Mouse (Mus musculus): ENCODE measurements around the gene Emc9. TPM values are rescaled to one million over a fixed set of nuclear protein-coding genes. Genes with fewer than 3 reads are reported as not detected.

The Emc9 gene
- polyA plus RNA-seq, 1 experiment from 2014 or later, result 21.2 TPM

DNA sequence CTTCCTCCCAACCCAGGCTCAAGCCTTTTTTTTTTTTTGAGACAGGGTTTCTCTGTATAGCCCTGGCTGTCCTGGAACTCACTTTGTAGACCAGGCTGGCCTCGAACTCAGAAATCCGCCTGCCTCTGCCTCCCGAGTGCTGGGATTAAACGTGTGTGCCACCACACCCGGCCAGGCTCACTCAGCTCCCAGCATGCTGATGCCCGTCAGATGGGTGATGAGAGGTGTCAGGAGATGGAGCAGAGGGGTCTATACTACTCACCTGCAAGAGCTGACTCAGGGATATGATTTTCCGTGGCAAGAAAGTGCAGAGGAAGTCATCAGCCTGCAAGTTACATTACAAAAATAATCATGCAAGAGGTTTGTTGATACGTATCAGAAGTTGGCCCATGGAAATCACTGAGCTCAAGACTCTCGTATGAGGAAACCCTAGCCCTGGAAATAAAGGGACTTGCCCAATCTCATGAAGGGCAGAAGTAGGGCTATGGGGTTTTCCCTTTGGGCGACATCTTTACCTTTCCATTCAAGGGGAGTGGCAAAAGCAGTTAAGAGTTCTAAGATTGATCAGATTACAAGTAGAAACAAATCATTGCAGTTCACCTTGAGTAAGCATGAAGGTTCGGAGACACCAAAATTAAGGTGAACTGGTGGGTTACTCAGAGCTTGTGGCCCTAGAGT lies 4.8 kb upstream of the Emc9 start:
- peak overlapping the region; percentile 61; the same call in 1 of the 2 replicates for H3K9ac ChIP-seq
- no peaks in the 10 kb centered on the region for H3K9me3 ChIP-seq (replicated peaks)
- H3K4me1 ChIP-seq (replicated peaks), result peaks cover 33% of the 10 kb centered on the region
- peak overlapping the region; percentile 92 for H3K4me2 ChIP-seq
- H3K27ac ChIP-seq, result peak overlapping the region; percentile 96
- WGBS, result 77% methylated on average over 11 of the region's 11 CpGs
- H3K36me3 ChIP-seq, result peaks cover 14% of the 10 kb centered on the region; the same call in 1 of the 2 replicates
- no peak for ATAC-seq (replicated peaks; ENCODE audit: insufficient number of reproducible peaks, insufficient read depth, low FRiP score, low read depth)
- H3K27me3 ChIP-seq, result no peaks in the 10 kb centered on the region
- H3K4me3 ChIP-seq, result peak overlapping the region; percentile 85

DNA sequence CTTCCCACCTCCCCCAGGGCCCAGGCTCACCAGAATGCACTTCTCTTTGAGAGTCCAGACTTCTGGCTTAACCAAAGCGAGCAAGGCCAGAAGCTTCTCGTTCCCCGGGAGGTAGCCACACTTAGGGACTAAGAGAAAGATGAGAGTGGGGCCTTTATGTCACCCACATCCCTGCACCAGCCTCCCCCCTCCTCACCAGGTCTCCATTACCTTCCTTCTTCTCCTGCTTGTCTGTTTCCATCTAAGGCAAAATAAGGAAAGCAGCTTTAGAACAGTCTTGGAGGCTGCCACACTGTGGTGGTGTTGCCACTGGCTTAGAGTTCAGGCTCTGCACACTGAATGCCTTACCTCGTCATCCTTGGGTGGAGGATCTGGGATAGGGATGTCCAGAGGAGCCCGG lies 4.2 kb upstream of the Emc9 start:
- 86% methylated on average over 5 of the region's 5 CpGs for WGBS

DNA sequence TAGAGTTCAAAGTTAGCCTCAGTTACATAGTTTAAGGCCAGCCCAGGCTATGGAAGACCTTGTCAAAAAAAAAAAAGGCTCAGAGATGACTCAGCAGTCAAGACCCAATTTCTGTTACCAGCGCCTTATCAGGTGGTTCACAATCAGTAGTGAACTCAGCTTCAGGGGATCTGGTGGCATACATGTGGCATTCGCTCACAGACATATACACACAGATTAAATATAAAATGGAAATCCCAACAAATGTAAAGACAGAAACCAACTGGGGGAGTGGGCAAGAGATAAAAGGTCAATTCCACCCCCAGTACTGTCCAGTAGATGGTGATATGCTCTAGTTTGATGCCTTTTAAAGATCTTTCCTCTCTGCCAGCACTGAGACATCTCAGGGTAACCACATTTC lies 1.0 kb upstream of the Emc9 start:
- no peak overlapping the region for H3K27ac ChIP-seq
- H3K4me2 ChIP-seq, result no peak overlapping the region
- ATAC-seq (replicated peaks; ENCODE audit: insufficient number of reproducible peaks, insufficient read depth, low FRiP score, low read depth), result no peak
- 89% methylated on average over 2 of the region's 2 CpGs for WGBS
- peaks cover 14% of the 10 kb centered on the region; the same call in 1 of the 2 replicates for H3K36me3 ChIP-seq
- H3K27me3 ChIP-seq, result no peaks in the 10 kb centered on the region
- no peak overlapping the region for H3K4me3 ChIP-seq
- peaks cover 23% of the 10 kb centered on the region for H3K4me1 ChIP-seq (replicated peaks)
- no peak overlapping the region for H3K9ac ChIP-seq
- no peaks in the 10 kb centered on the region for H3K9me3 ChIP-seq (replicated peaks)

More for the DNA sequence above, 4.2 kb upstream of the Emc9 start:
- Histone ChIP-seq H3K27ac (no peak overlapping the region), H3K9me3 (replicated peaks) (no peaks in the 10 kb centered on the region), H3K4me2 (no peak overlapping the region), H3K4me1 (replicated peaks) (peaks cover 38% of the 10 kb centered on the region), H3K9ac (no peak overlapping the region), H3K36me3 (peaks cover 8% of the 10 kb centered on the region; the same call in 1 of the 2 replicates), H3K27me3 (no peaks in the 10 kb centered on the region), H3K4me3 (0 out of 2 replicates have a peak overlapping the region, but pooled peaks have one; percentile 85)
- ATAC-seq (replicated peaks; ENCODE audit: insufficient number of reproducible peaks, insufficient read depth, low FRiP score, low read depth), result no peak

DNA sequence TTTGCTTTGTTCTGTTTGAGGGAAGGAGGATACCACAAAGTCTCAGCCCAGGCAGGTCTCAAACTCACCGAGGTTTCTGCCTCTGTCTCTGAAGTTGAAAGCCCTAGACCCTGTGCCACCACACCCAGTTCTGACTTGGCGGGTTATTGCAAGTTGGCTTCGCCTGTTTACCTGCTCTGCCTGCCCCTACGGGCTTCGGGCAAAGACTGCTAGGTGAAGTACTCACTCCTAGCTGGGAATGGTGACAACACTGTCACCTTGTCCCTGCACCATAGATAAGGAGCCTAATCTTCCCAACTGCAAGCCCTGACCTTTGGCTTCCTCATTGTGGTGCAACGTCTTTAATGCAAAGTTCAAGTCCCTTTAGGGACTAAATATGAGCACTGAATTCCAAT lies 461 bp upstream of the Emc9 start:
- H3K9me3 ChIP-seq (replicated peaks), result no peaks in the 10 kb centered on the region
- no peak overlapping the region for H3K9ac ChIP-seq
- ATAC-seq (replicated peaks; ENCODE audit: insufficient number of reproducible peaks, insufficient read depth, low FRiP score, low read depth), result no peak

DNA sequence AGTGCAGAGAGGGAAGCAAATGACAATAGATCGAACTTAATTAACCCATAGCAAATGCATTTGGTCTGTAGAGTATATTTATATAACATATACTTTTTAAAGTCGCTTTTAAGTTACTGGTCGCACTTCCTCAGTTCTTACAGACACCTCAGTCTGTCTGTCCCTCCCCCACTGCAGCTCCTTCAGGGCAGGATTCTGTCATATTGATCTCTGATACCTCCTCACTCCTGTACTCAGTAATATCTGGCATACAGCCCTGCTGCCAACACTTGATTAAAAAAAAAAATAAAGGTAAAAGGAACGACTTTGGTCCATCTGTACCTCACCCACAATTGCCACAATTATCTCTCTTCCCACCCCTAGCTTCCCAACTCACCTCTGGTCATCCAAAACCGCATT lies 800 bp downstream of the Emc9 start:
- Histone ChIP-seq H3K36me3 (peaks cover 26% of the 10 kb centered on the region), H3K9ac (peak overlapping the region; percentile 80), H3K27ac (peak overlapping the region; percentile 83), H3K4me3 (peak overlapping the region; percentile 69), H3K9me3 (replicated peaks) (no peaks in the 10 kb centered on the region), H3K4me2 (peak overlapping the region; percentile 89), H3K27me3 (no peaks in the 10 kb centered on the region), H3K4me1 (replicated peaks) (peaks cover 15% of the 10 kb centered on the region)
- WGBS, result 46% methylated on average over 5 of the region's 5 CpGs
- no peak for ATAC-seq (replicated peaks; ENCODE audit: insufficient number of reproducible peaks, insufficient read depth, low FRiP score, low read depth)

More for the DNA sequence above, 461 bp upstream of the Emc9 start:
- H3K36me3 ChIP-seq, result peaks cover 18% of the 10 kb centered on the region; the same call in 1 of the 2 replicates
- no peaks in the 10 kb centered on the region for H3K27me3 ChIP-seq
- peak overlapping the region; percentile 89 for H3K4me2 ChIP-seq
- WGBS, result 47% methylated on average over 6 of the region's 6 CpGs
- peaks cover 23% of the 10 kb centered on the region for H3K4me1 ChIP-seq (replicated peaks)
- peak overlapping the region; percentile 69; the same call in 1 of the 2 replicates for H3K4me3 ChIP-seq
- peak overlapping the region; percentile 83 for H3K27ac ChIP-seq

DNA sequence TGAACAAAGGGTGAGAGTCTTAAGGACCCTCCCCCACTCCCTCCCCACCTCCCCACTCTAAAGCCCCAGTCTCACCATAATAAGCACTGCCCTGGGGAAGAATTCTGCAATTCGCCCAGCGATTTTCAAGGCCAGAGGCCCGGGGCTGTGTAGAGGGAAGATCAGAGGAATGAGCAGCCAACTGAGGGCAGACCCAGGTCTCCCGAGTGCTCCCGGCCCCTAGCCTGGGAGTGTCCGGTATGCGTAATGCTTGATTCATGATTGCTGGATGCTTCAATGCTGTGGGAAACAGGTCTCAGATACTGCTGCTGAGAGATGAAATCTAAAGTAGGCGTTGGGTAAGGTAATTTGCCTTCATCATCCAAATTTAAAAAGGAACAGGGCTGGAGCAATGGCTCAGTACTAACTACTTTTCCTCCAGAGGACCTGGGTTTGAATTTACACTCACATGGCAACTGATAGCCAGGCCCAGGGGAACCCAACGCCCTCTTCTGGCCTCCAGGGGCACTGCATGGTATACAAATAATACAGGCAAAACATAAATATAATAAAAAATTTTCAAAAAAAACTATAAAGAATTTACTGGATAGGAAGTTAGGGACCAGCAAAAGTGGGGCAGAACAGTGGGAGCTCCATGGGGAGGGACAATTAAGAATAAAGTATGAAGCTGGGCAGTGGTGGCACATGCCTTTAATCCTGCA lies 3.0 kb downstream of the Emc9 start:
- ATAC-seq (replicated peaks; ENCODE audit: insufficient number of reproducible peaks, insufficient read depth, low FRiP score, low read depth), result no peak
- Histone ChIP-seq H3K9me3 (replicated peaks) (no peaks in the 10 kb centered on the region), H3K4me1 (replicated peaks) (peaks cover 27% of the 10 kb centered on the region), H3K27ac (no peak overlapping the region), H3K36me3 (peaks cover 23% of the 10 kb centered on the region), H3K27me3 (no peaks in the 10 kb centered on the region), H3K9ac (no peak overlapping the region), H3K4me3 (no peak overlapping the region), H3K4me2 (no peak overlapping the region)
- 74% methylated on average over 9 of the region's 9 CpGs for WGBS

DNA sequence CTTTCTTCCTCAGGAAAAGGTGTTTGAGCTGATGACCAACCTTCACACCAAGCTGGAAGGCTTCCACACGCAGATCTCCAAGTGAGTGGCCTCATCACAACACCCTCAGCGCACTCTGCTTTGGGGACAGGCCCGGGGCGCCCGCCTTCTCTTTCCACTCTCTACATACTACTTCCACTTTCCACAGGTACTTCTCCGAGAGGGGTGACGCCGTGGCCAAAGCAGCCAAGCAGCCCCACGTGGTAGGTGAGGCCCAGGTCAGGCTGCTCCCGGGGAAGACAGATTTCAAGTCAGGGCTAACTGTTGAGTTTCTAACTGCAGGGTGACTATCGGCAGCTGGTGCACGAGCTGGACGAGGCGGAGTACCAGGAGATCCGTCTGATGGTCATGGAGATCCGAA lies 4.4 kb downstream of the Emc9 start:
- no peak overlapping the region for H3K9ac ChIP-seq
- H3K27ac ChIP-seq, result no peak overlapping the region
- peaks cover 20% of the 10 kb centered on the region for H3K36me3 ChIP-seq
- ATAC-seq (replicated peaks; ENCODE audit: insufficient number of reproducible peaks, insufficient read depth, low FRiP score, low read depth), result no peak
- H3K4me1 ChIP-seq (replicated peaks), result peaks cover 34% of the 10 kb centered on the region
- no peaks in the 10 kb centered on the region for H3K27me3 ChIP-seq
- no peak overlapping the region for H3K4me2 ChIP-seq
- H3K4me3 ChIP-seq, result no peak overlapping the region
- 89% methylated on average over 16 of the region's 16 CpGs for WGBS
- no peaks in the 10 kb centered on the region for H3K9me3 ChIP-seq (replicated peaks)

DNA sequence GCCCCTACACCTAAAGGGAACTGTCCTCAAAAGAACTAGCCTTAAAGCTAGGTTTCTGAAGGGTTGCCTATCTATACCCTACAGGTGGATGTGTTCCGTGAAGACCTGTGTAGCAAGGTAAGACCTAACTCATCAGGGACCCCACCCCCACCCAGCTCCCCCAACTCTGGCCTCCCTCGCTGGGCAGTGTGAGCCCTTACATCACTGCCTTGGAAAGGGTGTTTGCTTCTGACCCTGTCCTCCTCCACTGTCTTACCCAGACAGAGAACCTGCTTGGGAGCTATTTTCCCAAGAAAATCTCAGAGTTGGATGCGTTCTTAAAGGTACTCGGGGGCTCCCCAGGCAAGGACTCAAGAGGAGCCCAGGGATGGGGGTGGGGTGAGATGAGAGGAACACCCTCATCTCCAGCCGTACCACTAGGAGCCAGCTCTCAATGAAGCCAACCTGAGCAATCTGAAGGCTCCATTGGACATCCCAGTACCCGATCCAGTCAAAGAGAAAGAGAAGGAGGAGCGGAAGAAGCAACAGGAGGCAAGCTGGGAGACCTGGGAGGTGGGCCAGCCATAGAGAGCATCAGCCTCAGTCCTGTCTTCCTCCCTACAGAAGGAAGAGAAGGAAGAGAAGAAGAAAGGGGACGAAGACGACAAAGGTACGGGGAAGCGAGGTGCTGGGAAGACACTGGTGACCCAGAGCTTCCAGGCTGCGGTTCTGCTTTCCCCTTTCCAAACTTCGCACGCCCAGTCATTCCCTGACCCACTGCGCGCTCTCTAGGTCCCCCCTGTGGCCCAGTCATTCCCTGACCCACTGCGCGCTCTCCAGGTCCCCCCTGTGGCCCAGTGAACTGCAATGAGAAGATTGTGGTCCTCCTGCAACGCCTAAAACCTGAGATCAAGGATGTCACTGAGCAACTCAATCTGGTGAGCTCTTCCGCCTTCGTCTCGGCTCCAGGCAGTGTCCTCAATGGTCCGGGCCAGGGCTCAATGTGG lies 5.3 kb downstream of the Emc9 start:
- H3K27ac ChIP-seq, result no peak overlapping the region
- peaks cover 37% of the 10 kb centered on the region for H3K4me1 ChIP-seq (replicated peaks)
- H3K4me3 ChIP-seq, result peak overlapping the region; percentile 79; the same call in 1 of the 2 replicates
- H3K36me3 ChIP-seq, result peaks cover 20% of the 10 kb centered on the region
- H3K4me2 ChIP-seq, result no peak overlapping the region
- H3K9ac ChIP-seq, result no peak overlapping the region
- no peak for ATAC-seq (replicated peaks; ENCODE audit: insufficient number of reproducible peaks, insufficient read depth, low FRiP score, low read depth)
- no peaks in the 10 kb centered on the region for H3K9me3 ChIP-seq (replicated peaks)
- no peaks in the 10 kb centered on the region for H3K27me3 ChIP-seq
- 84% methylated on average over 23 of the region's 23 CpGs for WGBS

DNA sequence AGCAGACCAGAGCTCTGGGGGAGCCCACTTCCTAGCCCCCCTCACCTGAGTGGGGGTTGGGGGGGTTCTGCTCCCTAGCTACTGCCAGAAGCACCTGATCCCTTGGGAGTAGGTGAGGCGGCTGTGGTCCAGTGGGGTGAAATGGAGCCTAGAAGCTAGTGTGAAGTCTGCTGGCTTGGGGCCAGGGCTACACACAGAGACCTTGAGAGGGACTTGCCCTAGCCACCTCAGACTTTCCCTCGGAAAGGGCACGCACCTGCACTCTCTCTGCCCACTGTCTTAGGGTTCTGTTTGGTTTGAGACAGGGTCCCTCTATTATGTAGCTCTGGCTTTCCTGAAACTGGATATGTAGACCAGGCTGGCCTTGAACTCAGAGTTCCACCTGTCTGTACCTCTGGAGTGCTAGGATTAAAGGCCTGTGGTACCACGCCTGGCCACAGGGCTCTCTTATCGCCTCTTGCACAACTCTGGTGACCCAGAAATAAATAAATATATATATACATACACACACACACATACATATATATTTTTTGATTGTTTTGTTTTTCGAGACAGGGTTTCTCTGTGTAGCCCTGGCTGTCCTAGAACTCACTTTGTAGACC lies 6.3 kb downstream of the Emc9 start:
- H3K36me3 ChIP-seq, result peaks cover 20% of the 10 kb centered on the region
- 22% methylated on average over 6 of the region's 6 CpGs for WGBS
- peak; percentile 28 for ATAC-seq (replicated peaks; ENCODE audit: insufficient number of reproducible peaks, insufficient read depth, low FRiP score, low read depth)

DNA sequence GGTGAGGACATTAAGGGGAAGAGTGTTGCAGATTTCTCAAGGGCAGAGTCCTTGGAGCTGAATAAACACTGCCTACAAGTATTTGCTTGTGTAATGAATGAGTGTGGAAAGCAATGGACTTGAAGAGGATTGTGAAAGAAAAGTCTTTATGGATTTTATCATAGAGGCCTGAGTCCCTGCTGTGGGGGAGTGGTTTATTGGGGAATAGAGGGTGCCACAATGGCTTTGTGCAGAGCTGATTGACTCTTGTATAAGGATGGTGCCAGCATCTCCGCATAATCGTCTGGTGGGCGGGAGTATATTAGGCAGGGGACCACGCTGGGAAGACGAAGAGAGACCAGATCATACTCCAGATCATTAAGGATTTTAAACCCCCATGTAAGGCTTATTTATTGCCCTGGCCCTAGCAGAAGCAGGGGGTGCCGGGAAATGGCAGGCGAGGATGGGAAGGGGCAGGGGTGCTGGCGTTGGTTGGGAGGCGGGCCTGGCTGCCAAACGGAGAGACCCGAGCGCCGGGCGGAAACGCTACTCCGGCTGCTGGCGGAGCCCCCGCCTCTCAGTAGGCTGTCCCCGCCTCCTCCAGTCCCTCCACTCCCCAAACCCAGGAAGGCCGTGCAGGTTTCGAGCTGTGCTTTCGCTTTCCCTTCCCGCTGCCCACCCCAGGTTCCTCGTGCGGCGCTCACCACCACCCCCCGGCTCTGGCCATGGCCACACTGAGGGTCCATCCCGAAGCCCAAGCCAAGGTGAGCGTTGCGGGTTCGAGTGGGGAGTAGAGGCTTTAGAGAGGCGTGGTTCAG lies 7.0 kb downstream of the Emc9 start, which contains the start of gene Psme1:
Gene Psme1, plus strand, starts transcription at position 253 of the 797 bp plus-strand sequence.
- Histone ChIP-seq H3K4me1 (replicated peaks) (peaks cover 39% of the 10 kb centered on the region), H3K4me2 (peak within 1 kb of the TSS; percentile 78), H3K36me3 (peaks cover 20% of the 10 kb centered on the region), H3K9ac (peak within 1 kb of the TSS; percentile 88), H3K9me3 (replicated peaks) (no peaks in the 10 kb centered on the region), H3K27me3 (no peaks in the 10 kb centered on the region), H3K4me3 (peak within 1 kb of the TSS; percentile 79), H3K27ac (peak within 1 kb of the TSS; percentile 98)
- under 1% methylated on average over 32 of the region's 32 CpGs for WGBS
- ATAC-seq (replicated peaks; ENCODE audit: insufficient number of reproducible peaks, insufficient read depth, low FRiP score, low read depth), result peak; percentile 84

More for the DNA sequence above, 6.3 kb downstream of the Emc9 start:
- H3K4me2 ChIP-seq, result peak overlapping the region; percentile 78
- H3K27me3 ChIP-seq, result no peaks in the 10 kb centered on the region
- H3K9me3 ChIP-seq (replicated peaks), result no peaks in the 10 kb centered on the region
- peaks cover 39% of the 10 kb centered on the region for H3K4me1 ChIP-seq (replicated peaks)
- H3K9ac ChIP-seq, result peak overlapping the region; percentile 88
- peak overlapping the region; percentile 86 for H3K27ac ChIP-seq
- peak overlapping the region; percentile 79 for H3K4me3 ChIP-seq
